Mouse (Mus musculus) ES-E14 (cell line): ENCODE measurements at regions not wholly inside any gene's neighbourhood (a gene's known extent, or its start where the extent isn't known, plus 50 kb on each side); places are given as distances from the start of the nearest gene placed in this dataset.

Experiments used
- CHD2 ChIP-seq: IDR thresholded peaks from 2 replicates; pipeline ENCODE4 v1.6.1; 2014; ENCODE audit warnings: mild to moderate bottlenecking, low read depth, low read length, inconsistent platforms
- HCFC1 ChIP-seq: IDR thresholded peaks from 2 replicates; pipeline ENCODE4 v1.6.1; 2012; ENCODE audit warnings: low read length, inconsistent platforms, borderline replicate concordance; ENCODE audit not compliant: insufficient read depth
- MAFK ChIP-seq: IDR thresholded peaks from 2 replicates; pipeline ENCODE4 v1.6.1; 2014; ENCODE audit warnings: mild to moderate bottlenecking, low read depth, low read length, inconsistent platforms; ENCODE audit not compliant: insufficient read depth
- ZNF384 ChIP-seq: IDR thresholded peaks from 2 replicates; pipeline ENCODE4 v1.6.1; 2012; ENCODE audit warnings: low read depth, low read length, inconsistent platforms

DNA sequence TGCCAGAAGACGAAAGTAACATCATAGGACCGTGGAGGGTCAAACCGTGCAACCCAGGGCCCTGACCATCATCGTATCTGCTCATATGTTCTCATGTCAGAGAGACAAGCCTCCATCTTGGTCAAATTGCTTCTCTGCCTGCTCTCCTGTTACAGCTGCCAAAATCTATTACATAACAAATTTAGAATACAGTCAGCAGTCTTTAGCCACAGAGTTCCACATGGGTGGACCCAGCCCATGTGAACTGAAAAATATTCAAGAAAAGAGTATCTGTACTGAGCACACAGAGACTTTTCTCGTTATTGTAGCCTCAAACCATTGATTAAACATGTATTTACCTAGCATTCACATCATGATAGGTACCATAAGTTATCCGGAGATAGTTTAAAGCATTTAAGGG lies 155.2 kb upstream of the Haao start:
- TF ChIP-seq CHD2 (no peak), MAFK (no peak), ZNF384 (no peak), HCFC1 (no peak)
